Mouse (Mus musculus): Measurements from ENCODE around the gene B4galt3. TPM values are rescaled to one million over a fixed set of nuclear protein-coding genes. Genes with fewer than 3 reads are reported as not detected.
A peak's percentile ranks its signal among the peaks of the same experiment; 100 is the strongest.

B4galt3 gene
- polyA plus RNA-seq, 1 experiment from 2014 or later = 77.0 TPM

GRCm38 (mm10) chr1:171260316-171260715 lies 9.8 kb upstream of the B4galt3 start:
- Histone ChIP-seq H3K27me3 (replicated peaks; ENCODE audit: insufficient read depth, low read length) (no peaks in the 10 kb centered on the region), H3K4me2 (replicated peaks; ENCODE audit: low read depth, low read length) (no peak overlapping the region), H3K9ac (replicated peaks; ENCODE audit: low read depth) (no peak overlapping the region), H3K36me3 (ENCODE audit: insufficient read depth, low read length) (no peaks in the 10 kb centered on the region), H3K27ac (ENCODE audit: low read length) (peak overlapping the region; percentile 34), H3K4me1 (ENCODE audit: insufficient read depth, low read depth, low read length) (peaks cover 7% of the 10 kb centered on the region; the same call in 1 of the 2 replicates), H3K4me3 (ENCODE audit: low read depth, low read length) (no peak overlapping the region), H3K9me3 (ENCODE audit: low read length) (no peaks in the 10 kb centered on the region)
- 0 out of 2 replicates have a peak, but pooled peaks have one; percentile 7 for ATAC-seq
- TF ChIP-seq EP300 (IDR thresholded peaks at IDR 0.05) = peak; percentile 59; the same call in 1 of the 2 replicates
- TF ChIP-seq CTCF (IDR thresholded peaks at IDR 0.05) = no peak
- 17% methylated on average over 3 of the region's 3 CpGs for WGBS
- peak; percentile 83 for DNase-seq (ENCODE audit: low spot score)

- H3K27ac ChIP-seq (ENCODE audit: low read length) = peak overlapping the region; percentile 63
- no peaks in the 10 kb centered on the region for H3K9me3 ChIP-seq (ENCODE audit: low read length)
- no peaks in the 10 kb centered on the region for H3K27me3 ChIP-seq (replicated peaks; ENCODE audit: insufficient read depth, low read length)
- DNase-seq (ENCODE audit: low spot score) (peak; percentile 94), ATAC-seq (peak; percentile 75)
- H3K9ac ChIP-seq (replicated peaks; ENCODE audit: low read depth) = no peak overlapping the region
- no peak overlapping the region for H3K4me3 ChIP-seq (ENCODE audit: low read depth, low read length)
- peaks cover 7% of the 10 kb centered on the region; the same call in 1 of the 2 replicates for H3K4me1 ChIP-seq (ENCODE audit: insufficient read depth, low read depth, low read length)
- peak overlapping the region; percentile 36 for H3K4me2 ChIP-seq (replicated peaks; ENCODE audit: low read depth, low read length)
- under 1% methylated on average over 8 of the region's 8 CpGs for WGBS
- no peak for TF ChIP-seq EP300 (IDR thresholded peaks at IDR 0.05)
- no peak for TF ChIP-seq CTCF (IDR thresholded peaks at IDR 0.05)
- no peaks in the 10 kb centered on the region for H3K36me3 ChIP-seq (ENCODE audit: insufficient read depth, low read length)
Measured at GRCm38 (mm10) chr1:171262594-171263130, 7.5 kb upstream of the B4galt3 start.

DNA sequence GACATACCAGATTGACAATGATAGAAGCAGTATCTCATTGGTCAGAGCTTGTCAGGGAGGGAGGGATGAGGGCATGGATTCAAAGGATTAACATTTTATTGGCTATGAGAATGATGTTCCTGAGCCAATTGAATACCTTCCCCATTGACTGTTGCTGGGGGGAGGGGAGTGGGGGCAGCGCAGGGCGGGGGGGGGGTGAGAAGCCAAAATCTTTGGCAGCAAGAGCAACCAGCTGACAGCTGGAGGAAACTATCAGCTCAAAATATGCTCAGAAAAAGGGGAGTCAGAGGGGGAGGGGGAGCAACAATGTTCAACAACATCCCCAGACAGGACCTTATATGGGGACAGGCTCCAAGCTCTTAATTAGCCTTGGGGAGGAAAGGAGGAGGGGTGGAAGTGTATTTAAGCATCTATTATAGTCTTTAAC lies 6.9 kb upstream of the B4galt3 start:
- Histone ChIP-seq H3K4me1 (ENCODE audit: insufficient read depth, low read depth, low read length) (peaks cover 7% of the 10 kb centered on the region; the same call in 1 of the 2 replicates), H3K27me3 (replicated peaks; ENCODE audit: insufficient read depth, low read length) (no peaks in the 10 kb centered on the region), H3K27ac (ENCODE audit: low read length) (peak overlapping the region; percentile 72), H3K4me2 (replicated peaks; ENCODE audit: low read depth, low read length) (peak overlapping the region; percentile 36; the same call in 1 of the 2 replicates), H3K9me3 (ENCODE audit: low read length) (no peaks in the 10 kb centered on the region), H3K36me3 (ENCODE audit: insufficient read depth, low read length) (no peaks in the 10 kb centered on the region), H3K4me3 (ENCODE audit: low read depth, low read length) (no peak overlapping the region), H3K9ac (replicated peaks; ENCODE audit: low read depth) (no peak overlapping the region)
- ATAC-seq (peak; percentile 90), DNase-seq (ENCODE audit: low spot score) (peak; percentile 94)
- 0% methylated on average over 1 of the region's 2 CpGs for WGBS
- TF ChIP-seq EP300 (IDR thresholded peaks at IDR 0.05) = no peak
- no peak for TF ChIP-seq CTCF (IDR thresholded peaks at IDR 0.05)

- ATAC-seq (peak; percentile 5; the same call in 1 of the 2 replicates), DNase-seq (ENCODE audit: low spot score) (peak; percentile 67)
- H3K4me3 ChIP-seq (ENCODE audit: low read depth, low read length) = no peak overlapping the region
- TF ChIP-seq CTCF (IDR thresholded peaks at IDR 0.05) = peak; percentile 54
- TF ChIP-seq EP300 (IDR thresholded peaks at IDR 0.05) = 0 out of 2 replicates have a peak, but pooled peaks have one; percentile 25
- no peaks in the 10 kb centered on the region for H3K9me3 ChIP-seq (ENCODE audit: low read length)
- 62% methylated on average over 3 of the region's 3 CpGs for WGBS
- peaks cover 7% of the 10 kb centered on the region; the same call in 1 of the 2 replicates for H3K4me1 ChIP-seq (ENCODE audit: insufficient read depth, low read depth, low read length)
- H3K9ac ChIP-seq (replicated peaks; ENCODE audit: low read depth) = no peak overlapping the region
- no peaks in the 10 kb centered on the region for H3K27me3 ChIP-seq (replicated peaks; ENCODE audit: insufficient read depth, low read length)
- no peak overlapping the region for H3K4me2 ChIP-seq (replicated peaks; ENCODE audit: low read depth, low read length)
- no peaks in the 10 kb centered on the region for H3K36me3 ChIP-seq (ENCODE audit: insufficient read depth, low read length)
- H3K27ac ChIP-seq (ENCODE audit: low read length) = peak overlapping the region; percentile 72
Measured at GRCm38 (mm10) chr1:171263666-171264461, 6.3 kb upstream of the B4galt3 start.

GRCm38 (mm10) chr1:171265971-171266744 lies 4.0 kb upstream of the B4galt3 start:
- H3K36me3 ChIP-seq (ENCODE audit: insufficient read depth, low read length) = no peaks in the 10 kb centered on the region
- H3K4me3 ChIP-seq (ENCODE audit: low read depth, low read length) = no peak overlapping the region
- 43% methylated on average over 4 of the region's 4 CpGs for WGBS
- H3K4me2 ChIP-seq (replicated peaks; ENCODE audit: low read depth, low read length) = no peak overlapping the region
- TF ChIP-seq EP300 (IDR thresholded peaks at IDR 0.05) = no peak
- no peak for TF ChIP-seq CTCF (IDR thresholded peaks at IDR 0.05)
- no peak for ATAC-seq
- H3K9ac ChIP-seq (replicated peaks; ENCODE audit: low read depth) = no peak overlapping the region
- no peak overlapping the region for H3K27ac ChIP-seq (ENCODE audit: low read length)
- H3K4me1 ChIP-seq (ENCODE audit: insufficient read depth, low read depth, low read length) = peaks cover 10% of the 10 kb centered on the region; the same call in 1 of the 2 replicates
- H3K9me3 ChIP-seq (ENCODE audit: low read length) = no peaks in the 10 kb centered on the region
- DNase-seq (ENCODE audit: low spot score) = no peak
- no peaks in the 10 kb centered on the region for H3K27me3 ChIP-seq (replicated peaks; ENCODE audit: insufficient read depth, low read length)

DNA sequence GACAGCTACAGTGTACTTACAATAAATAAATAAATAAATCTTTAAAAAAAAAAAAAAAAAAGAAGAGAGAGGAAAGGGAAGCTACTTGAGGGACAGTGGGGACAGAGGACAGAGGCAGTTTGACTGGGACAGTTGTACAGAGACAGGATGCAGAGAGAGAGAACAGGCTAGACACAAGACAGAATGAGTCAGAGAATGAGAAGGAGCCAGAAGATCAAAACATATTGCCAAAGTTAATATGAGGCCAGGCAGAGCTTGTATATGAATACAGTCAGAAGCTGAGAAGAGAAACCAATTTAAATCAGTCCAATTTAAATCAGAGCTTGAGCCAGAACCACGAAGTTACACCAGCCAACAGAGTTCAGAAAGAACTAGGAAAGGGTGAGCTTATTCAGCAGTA lies 1.8 kb upstream of the B4galt3 start:
- H3K4me1 ChIP-seq (ENCODE audit: insufficient read depth, low read depth, low read length) = peaks cover 7% of the 10 kb centered on the region; the same call in 1 of the 2 replicates
- no peak overlapping the region for H3K9ac ChIP-seq (replicated peaks; ENCODE audit: low read depth)
- 0 out of 2 replicates have a peak, but pooled peaks cover 4% of the 10 kb centered on the region for H3K36me3 ChIP-seq (ENCODE audit: insufficient read depth, low read length)
- H3K27ac ChIP-seq (ENCODE audit: low read length) = no peak overlapping the region
- no peaks in the 10 kb centered on the region for H3K9me3 ChIP-seq (ENCODE audit: low read length)
- WGBS = 63% methylated on average over 1 of the region's 1 CpGs
- no peak for ATAC-seq
- H3K27me3 ChIP-seq (replicated peaks; ENCODE audit: insufficient read depth, low read length) = no peaks in the 10 kb centered on the region
- DNase-seq (ENCODE audit: low spot score) = no peak
- TF ChIP-seq EP300 (IDR thresholded peaks at IDR 0.05) (no peak), CTCF (IDR thresholded peaks at IDR 0.05) (no peak)
- no peak overlapping the region for H3K4me3 ChIP-seq (ENCODE audit: low read depth, low read length)
- no peak overlapping the region for H3K4me2 ChIP-seq (replicated peaks; ENCODE audit: low read depth, low read length)
